Mouse (Mus musculus): ENCODE data around the gene Zfp750. TPM values are rescaled to one million over a fixed set of nuclear protein-coding genes. Genes with fewer than 3 reads are reported as not detected.

The Zfp750 gene
- polyA plus RNA-seq, 1 experiment, result 0.98 TPM

DNA sequence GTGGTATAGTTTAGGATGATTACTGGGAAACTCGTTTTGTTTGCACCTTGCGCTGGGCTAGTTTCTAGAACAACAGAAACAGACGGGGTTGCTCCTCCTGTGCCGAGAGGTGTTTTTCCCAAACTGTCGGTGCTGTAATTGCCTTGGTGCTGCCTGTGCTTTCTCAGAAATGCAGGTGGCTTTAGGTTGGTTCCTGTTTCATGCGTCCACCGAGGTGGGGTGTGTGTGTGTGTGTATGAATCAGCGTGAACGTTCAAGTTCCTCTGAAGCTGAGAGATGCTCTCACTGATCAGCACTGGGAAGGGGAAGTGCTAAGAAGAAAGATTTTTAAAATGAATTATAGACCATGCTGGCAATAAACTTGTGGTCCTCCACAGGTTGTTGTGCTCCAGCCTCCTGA is 33.3 kb downstream of the Zfp750 start:
- TF ChIP-seq POLR2A (IDR thresholded peaks at IDR 0.05; ENCODE audit: borderline replicate concordance, insufficient read depth, low read length) (no peak), CTCF (IDR thresholded peaks at IDR 0.05; ENCODE audit: borderline replicate concordance, insufficient read depth, low read depth, low read length) (no peak)
- Histone ChIP-seq H3K4me1 (ENCODE audit: control insufficient read depth, insufficient read depth, low read length) (no peaks in the 10 kb centered on the region), H3K27me3 (ENCODE audit: control insufficient read depth, insufficient read depth, low read length) (no peaks in the 10 kb centered on the region), H3K27ac (ENCODE audit: insufficient read depth, low read length) (no peak overlapping the region), H3K4me3 (replicated peaks; ENCODE audit: insufficient read depth, low read depth, low read length) (no peak overlapping the region)
- WGBS, result 89% methylated on average over 9 of the region's 9 CpGs
- no peak for DNase-seq

DNA sequence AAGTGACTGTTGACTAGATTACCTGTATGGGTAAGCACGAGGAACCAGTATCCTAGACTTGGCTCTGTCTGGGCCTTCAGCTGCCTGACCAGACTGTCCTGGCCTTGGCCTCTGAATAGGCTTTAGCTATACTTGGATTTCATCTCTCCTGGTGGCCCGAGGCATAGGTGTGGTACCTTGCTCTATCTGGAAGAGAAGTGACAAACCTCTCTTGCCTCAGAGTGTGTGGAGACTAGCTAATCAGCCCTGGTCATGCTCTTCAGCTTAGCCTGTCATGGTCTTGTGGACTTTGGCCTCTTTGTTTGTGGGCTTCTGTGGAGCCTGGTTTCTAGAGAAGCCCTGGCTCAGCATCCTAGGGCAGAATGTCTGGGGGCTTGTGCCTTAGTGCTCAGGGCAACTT is 38.0 kb downstream of the Zfp750 start:
- WGBS, result 82% methylated on average over 2 of the region's 2 CpGs
- no peak overlapping the region for H3K27ac ChIP-seq (ENCODE audit: insufficient read depth, low read length)
- H3K27me3 ChIP-seq (ENCODE audit: control insufficient read depth, insufficient read depth, low read length), result no peaks in the 10 kb centered on the region
- no peak overlapping the region for H3K4me3 ChIP-seq (replicated peaks; ENCODE audit: insufficient read depth, low read depth, low read length)
- DNase-seq, result no peak
- H3K4me1 ChIP-seq (ENCODE audit: control insufficient read depth, insufficient read depth, low read length), result no peaks in the 10 kb centered on the region
- no peak for TF ChIP-seq CTCF (IDR thresholded peaks at IDR 0.05; ENCODE audit: borderline replicate concordance, insufficient read depth, low read depth, low read length)
- no peak for TF ChIP-seq POLR2A (IDR thresholded peaks at IDR 0.05; ENCODE audit: borderline replicate concordance, insufficient read depth, low read length)

DNA sequence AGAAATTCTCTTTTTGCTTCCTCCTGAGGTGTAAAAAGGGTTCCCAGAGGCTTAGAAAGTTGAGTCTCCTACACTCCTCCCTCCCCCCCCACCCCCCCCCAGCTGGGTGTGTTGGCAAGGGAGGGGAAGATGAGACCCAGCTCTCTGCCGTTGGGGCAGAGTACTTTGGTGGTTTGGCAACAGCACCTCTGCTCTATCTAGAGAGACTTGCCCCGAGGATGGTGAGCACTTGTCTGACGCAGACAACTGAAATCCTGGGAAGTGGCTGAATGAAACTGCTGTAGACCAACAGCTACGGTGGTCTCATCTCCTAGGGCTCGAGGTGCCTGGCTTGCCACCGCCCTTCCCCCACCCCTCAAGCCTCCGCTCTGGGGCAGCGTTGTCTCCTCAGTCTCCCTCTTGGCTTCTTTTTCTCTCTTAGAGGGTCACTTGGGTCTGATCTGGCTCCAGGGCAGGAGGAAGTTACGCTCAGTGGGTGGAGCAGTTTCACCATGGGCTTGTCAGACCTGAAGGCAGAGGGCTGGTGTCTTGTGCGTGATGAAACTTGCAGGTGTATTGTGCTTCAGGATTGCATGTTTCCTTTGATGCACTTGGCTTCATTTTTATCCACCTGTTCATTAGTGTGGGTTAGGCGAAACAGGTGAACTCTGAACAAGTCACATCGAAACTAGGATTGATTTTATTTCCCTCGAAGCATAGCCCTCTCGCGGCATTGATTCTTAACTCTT is 39.5 kb downstream of the Zfp750 start:
- Histone ChIP-seq H3K27ac (ENCODE audit: insufficient read depth, low read length) (no peak overlapping the region), H3K4me3 (replicated peaks; ENCODE audit: insufficient read depth, low read depth, low read length) (no peak overlapping the region), H3K4me1 (ENCODE audit: control insufficient read depth, insufficient read depth, low read length) (no peaks in the 10 kb centered on the region), H3K27me3 (ENCODE audit: control insufficient read depth, insufficient read depth, low read length) (no peaks in the 10 kb centered on the region)
- TF ChIP-seq CTCF (IDR thresholded peaks at IDR 0.05; ENCODE audit: borderline replicate concordance, insufficient read depth, low read depth, low read length) (no peak), POLR2A (IDR thresholded peaks at IDR 0.05; ENCODE audit: borderline replicate concordance, insufficient read depth, low read length) (no peak)
- 86% methylated on average over 15 of the region's 15 CpGs for WGBS
- no peak for DNase-seq

DNA sequence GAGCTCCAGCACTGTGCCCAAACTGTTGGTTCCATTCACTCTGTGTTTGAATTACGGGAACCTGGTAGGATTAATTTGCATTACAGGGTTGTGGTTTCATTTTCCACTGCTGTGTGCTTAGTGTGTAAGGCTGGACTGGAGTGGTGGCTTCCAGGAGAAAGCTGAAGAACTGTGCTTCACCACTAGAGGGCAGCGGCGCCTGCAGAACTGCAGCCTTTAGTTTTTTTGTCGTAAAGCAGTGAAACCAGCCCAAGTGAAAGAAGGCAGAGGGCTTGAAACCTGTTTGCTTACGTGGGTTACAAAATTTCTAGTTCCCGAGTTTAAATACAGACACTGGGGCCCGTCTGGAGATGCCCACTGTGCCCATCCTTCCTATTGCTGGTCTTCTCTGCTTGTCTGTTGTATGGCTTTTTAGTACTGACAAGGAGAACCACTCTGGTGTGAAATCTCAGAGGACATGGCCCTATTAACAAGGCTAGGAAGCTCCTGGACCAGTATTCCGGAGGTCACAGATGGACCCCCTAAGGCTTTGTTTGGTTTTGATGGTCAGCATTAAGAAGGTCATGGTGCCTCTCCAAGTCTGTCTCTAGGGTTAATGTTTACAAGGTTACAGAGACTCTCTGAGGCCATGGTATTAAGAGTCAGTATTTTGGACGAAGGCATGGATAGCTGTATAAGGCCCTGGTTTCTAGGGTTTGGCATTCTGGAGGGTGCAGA is 43.3 kb downstream of the Zfp750 start:
- DNase-seq, result peak; percentile 62 to 73
- no peak overlapping the region for H3K4me3 ChIP-seq (replicated peaks; ENCODE audit: insufficient read depth, low read depth, low read length)
- no peak overlapping the region for H3K27ac ChIP-seq (ENCODE audit: insufficient read depth, low read length)
- H3K27me3 ChIP-seq (ENCODE audit: control insufficient read depth, insufficient read depth, low read length), result no peaks in the 10 kb centered on the region
- 22% methylated on average over 9 of the region's 9 CpGs for WGBS
- TF ChIP-seq CTCF (IDR thresholded peaks at IDR 0.05; ENCODE audit: borderline replicate concordance, insufficient read depth, low read depth, low read length) (peak; percentile 84), POLR2A (IDR thresholded peaks at IDR 0.05; ENCODE audit: borderline replicate concordance, insufficient read depth, low read length) (no peak)
- no peaks in the 10 kb centered on the region for H3K4me1 ChIP-seq (ENCODE audit: control insufficient read depth, insufficient read depth, low read length)

DNA sequence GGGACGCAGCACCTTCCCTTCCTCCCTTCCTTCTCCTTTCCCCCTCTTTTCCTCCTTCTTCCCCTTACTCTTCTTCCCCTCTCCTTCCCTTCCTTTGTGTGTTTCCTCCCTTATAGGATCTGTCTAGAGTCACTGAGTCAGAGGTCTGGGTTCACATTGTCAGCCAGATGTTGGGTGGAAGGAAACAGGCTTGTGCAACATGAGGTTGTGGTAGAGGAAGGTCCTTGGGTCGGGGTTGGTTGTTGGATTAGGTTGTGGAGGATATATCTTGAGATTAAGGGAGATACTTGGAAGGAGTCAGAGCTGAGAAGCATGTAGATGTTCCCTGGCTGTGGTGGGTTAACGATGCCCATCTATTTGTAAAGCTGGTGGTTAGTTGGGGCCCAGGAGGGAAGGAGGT is 44.3 kb downstream of the Zfp750 start:
- no peak overlapping the region for H3K4me3 ChIP-seq (replicated peaks; ENCODE audit: insufficient read depth, low read depth, low read length)
- H3K27me3 ChIP-seq (ENCODE audit: control insufficient read depth, insufficient read depth, low read length), result no peaks in the 10 kb centered on the region
- no peaks in the 10 kb centered on the region for H3K4me1 ChIP-seq (ENCODE audit: control insufficient read depth, insufficient read depth, low read length)
- H3K27ac ChIP-seq (ENCODE audit: insufficient read depth, low read length), result no peak overlapping the region
- 84% methylated on average over 3 of the region's 3 CpGs for WGBS
- DNase-seq, result no peak
- no peak for TF ChIP-seq POLR2A (IDR thresholded peaks at IDR 0.05; ENCODE audit: borderline replicate concordance, insufficient read depth, low read length)
- TF ChIP-seq CTCF (IDR thresholded peaks at IDR 0.05; ENCODE audit: borderline replicate concordance, insufficient read depth, low read depth, low read length), result no peak

DNA sequence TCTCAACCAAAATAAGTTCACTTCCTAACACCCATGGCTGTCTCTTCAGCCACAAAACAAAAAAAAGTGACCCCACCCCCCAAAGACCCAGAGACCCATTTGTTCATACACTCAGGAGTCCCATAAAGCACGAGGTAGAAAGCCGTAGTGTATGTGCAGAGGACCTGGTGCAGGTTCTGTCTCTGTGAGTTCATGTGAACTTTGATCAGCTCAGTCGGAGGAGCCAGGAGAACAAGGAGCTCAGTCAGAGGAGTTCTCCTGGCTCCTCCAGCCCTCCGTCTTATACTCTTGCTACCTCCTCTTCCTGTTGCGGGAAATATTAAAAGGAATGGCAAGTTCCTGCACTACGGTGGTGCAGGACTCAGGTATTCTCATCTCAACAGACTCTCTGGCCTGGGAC is 51.7 kb downstream of the Zfp750 start:
- 94% methylated on average over 6 of the region's 6 CpGs for whole genome bisulfite sequencing
- no peaks in the 10 kb centered on the region for H3K27me3 ChIP-seq (ENCODE audit: control insufficient read depth, insufficient read depth, low read length)
- no peak overlapping the region for H3K4me3 ChIP-seq (replicated peaks; ENCODE audit: insufficient read depth, low read depth, low read length)
- no peaks in the 10 kb centered on the region for H3K4me1 ChIP-seq (ENCODE audit: control insufficient read depth, insufficient read depth, low read length)
- H3K27ac ChIP-seq (ENCODE audit: insufficient read depth, low read length), result no peak overlapping the region
- no peak for DNase-seq
- no peak for TF ChIP-seq CTCF (IDR thresholded peaks at IDR 0.05; ENCODE audit: borderline replicate concordance, insufficient read depth, low read depth, low read length)
- TF ChIP-seq POLR2A (IDR thresholded peaks at IDR 0.05; ENCODE audit: borderline replicate concordance, insufficient read depth, low read length), result no peak

Other genes with a start within 250 kb of the Zfp750 start
- 65.4 and 66.3 TPM in 2 replicates for gene Wdr45b, start 164.9 kb downstream of the Zfp750 start, polyA plus RNA-seq (2012; rRNA removed)
- 3.3 and 3.8 TPM in 2 replicates for gene Rab40b, start 131.1 kb downstream of the Zfp750 start, polyA plus RNA-seq (2012; rRNA removed)
- 37.7 and 38.0 TPM in 2 replicates for gene Fn3krp, start 97.9 kb downstream of the Zfp750 start, polyA plus RNA-seq (2012; rRNA removed)
- gene Fn3k, start 84.4 kb downstream of the Zfp750 start, polyA plus RNA-seq (2012; rRNA removed), result 57.6 and 59.5 TPM in 2 replicates
- gene Tbcd, start 67.4 kb downstream of the Zfp750 start, polyA plus RNA-seq (2012; rRNA removed), result 76.8 and 77.5 TPM in 2 replicates
- 5.4 and 5.5 TPM in 2 replicates for gene B3gntl1, start 153.8 kb upstream of the Zfp750 start, polyA plus RNA-seq (2012; rRNA removed)
- gene Metrnl, start 182.2 kb upstream of the Zfp750 start, polyA plus RNA-seq (2012; rRNA removed), result 10.8 and 13.2 TPM in 2 replicates